ENCODE assay signal across 9 mouse cellular contexts in genomic region chr5:114590043-114590913, GRCm38 (mm10). TPM values are rescaled to one million over a fixed set of nuclear protein-coding genes. Genes with fewer than 3 reads are reported as not detected.
DNase-seq lines count a peak whose midpoint lies in the region; ATAC-seq and TF ChIP-seq lines count a peak whose summit lies in the region.
"Had no signal": no experiment of that assay in that cellular context is flagged by ENCODE, and none has a peak within 500 bp of the region (broad histone marks: within the 10 kb centered on the region; RNA-seq: fewer than 3 reads in every experiment).

No protein-coding gene starts in this region.

- DNase-seq in cerebellum, postnatal 10 days = peak; percentile 57 to 64
- DNase-seq in cerebellum, postnatal 4 days (ENCODE audit: low spot score in 2 of 2) = no peak
- DNase-seq in lung, postnatal 25 days (ENCODE audit: low spot score) = no peak
- no peak for DNase-seq in spleen, postnatal 10 days (ENCODE audit: low spot score in 2 of 2)
- DNase-seq in gastrocnemius, adult 2 months = no peak
- DNase-seq: kidney, adult 8-10 months had no signal

- no peak overlapping the region for H3K9ac ChIP-seq in lung, embryonic 15.5 days
- H3K9ac ChIP-seq in forebrain, embryonic 13.5 days = peak overlapping the region; percentile 34
- H3K9ac ChIP-seq in midbrain, embryonic 15.5 days = peak overlapping the region; percentile 4; the same call in 1 of the 2 replicates

- H3K4me3 ChIP-seq in lung, embryonic 15.5 days = no peak overlapping the region
- H3K4me3 ChIP-seq in forebrain, embryonic 13.5 days = no peak overlapping the region
- no peak overlapping the region for H3K4me3 ChIP-seq in midbrain, embryonic 15.5 days
- no peak overlapping the region for H3K4me3 ChIP-seq in gastrocnemius, adult 2 months

- intact Hi-C loops in gastrocnemius, adult 2 months (cut with DNase I) = no loop called here

- peak overlapping the region; percentile 39 for H3K27ac ChIP-seq in lung, embryonic 15.5 days
- peak overlapping the region; percentile 53 for H3K27ac ChIP-seq in forebrain, embryonic 13.5 days
- no peak overlapping the region; the same call in 1 of the 2 replicates for H3K27ac ChIP-seq in midbrain, embryonic 15.5 days
- H3K27ac ChIP-seq in gastrocnemius, adult 2 months = no peak overlapping the region

- H3K9me3 ChIP-seq in lung, embryonic 15.5 days = no peaks in the 10 kb centered on the region
- H3K9me3 ChIP-seq in forebrain, embryonic 13.5 days (replicated peaks) = no peaks in the 10 kb centered on the region
- no peaks in the 10 kb centered on the region for H3K9me3 ChIP-seq in midbrain, embryonic 15.5 days

- ATAC-seq in lung, embryonic 15.5 days (ENCODE audit: borderline replicate concordance, extremely low read depth, low FRiP score, low TSS enrichment) = no peak
- ATAC-seq in forebrain, embryonic 13.5 days = no peak
- no peak for ATAC-seq in midbrain, embryonic 15.5 days (replicated peaks)

- WGBS in lung, embryonic 15.5 days = 68% methylated on average over 17 of the region's 17 CpGs
- 78% methylated on average over 17 of the region's 17 CpGs for WGBS in forebrain, embryonic 13.5 days
- 65% methylated on average over 17 of the region's 17 CpGs for WGBS in midbrain, embryonic 15.5 days

- H3K36me3 ChIP-seq in lung, embryonic 15.5 days = no peaks in the 10 kb centered on the region
- H3K36me3 ChIP-seq in forebrain, embryonic 13.5 days (ENCODE audit: poor library complexity, severe bottlenecking) = peaks cover 12% of the 10 kb centered on the region
- H3K36me3 ChIP-seq in midbrain, embryonic 15.5 days (replicated peaks) = no peaks in the 10 kb centered on the region

- no peak overlapping the region for H3K4me2 ChIP-seq in lung, embryonic 15.5 days
- no peak overlapping the region for H3K4me2 ChIP-seq in forebrain, embryonic 13.5 days
- no peak overlapping the region for H3K4me2 ChIP-seq in midbrain, embryonic 15.5 days

- H3K27me3 ChIP-seq in lung, embryonic 15.5 days = no peaks in the 10 kb centered on the region
- peaks cover 20% of the 10 kb centered on the region for H3K27me3 ChIP-seq in forebrain, embryonic 13.5 days
- H3K27me3 ChIP-seq in midbrain, embryonic 15.5 days (replicated peaks) = no peaks in the 10 kb centered on the region

- peaks cover 87% of the 10 kb centered on the region for H3K4me1 ChIP-seq in lung, embryonic 15.5 days
- H3K4me1 ChIP-seq in forebrain, embryonic 13.5 days = peaks cover 85% of the 10 kb centered on the region
- H3K4me1 ChIP-seq in midbrain, embryonic 15.5 days = peaks cover 79% of the 10 kb centered on the region

- TF ChIP-seq CTCF in gastrocnemius, adult 2 months (IDR thresholded peaks at IDR 0.05) = no peak

RNA-seq across cellular contexts. Expression of gene Fam222a, which starts 22.5 kb away (rescaled TPM):
- 2.1 TPM in 2 replicates for polyA plus RNA-seq in lung, embryonic 15.5 days (2015; fragmentation: Nextera tagmentation; extraction: Ambion mirVana)
- 4.8 and 4.9 TPM in 2 replicates for polyA plus RNA-seq in forebrain, embryonic 13.5 days (2015; fragmentation: Nextera tagmentation; extraction: Ambion mirVana)
- polyA plus RNA-seq in midbrain, embryonic 15.5 days (2015; fragmentation: Nextera tagmentation; extraction: Ambion mirVana) = 7.1 and 8.1 TPM in 2 replicates
- 1 to 10 TPM in 1 of 2 experiments, under 1 TPM in 1; 0.18 to 1.1 TPM for total RNA-seq in gastrocnemius, adult 2 months (2021)

Comparison
In these comparisons a context has a peak if more than half of its experiments do, and no peak if none do; other contexts are left out.
1. DNase-seq: peak in cerebellum, postnatal 10 days (2 of 2); none in cerebellum, postnatal 4 days (0 of 2), lung, postnatal 25 days (single experiment), spleen, postnatal 10 days (0 of 2) and gastrocnemius, adult 2 months (single experiment).
2. H3K27ac ChIP-seq: peak in lung, embryonic 15.5 days (single experiment) and forebrain, embryonic 13.5 days (single experiment); none in midbrain, embryonic 15.5 days (single experiment) and gastrocnemius, adult 2 months (single experiment).